Mouse (Mus musculus) heart, adult 2 months (tissue): Measurements from ENCODE around the gene Syt2.

ENCODE experiments used
- CTCF ChIP-seq: fragments of 200-600 bp; IDR thresholded peaks from 2 replicates; pipeline ENCODE4 v1.8.1; 2022; ENCODE audit warnings: antibody characterized with exemption, mild to moderate bottlenecking, moderate library complexity
- EP300 ChIP-seq: fragments of 200-500 bp; IDR thresholded peaks from 2 replicates; pipeline ENCODE4 v1.6.1; 2011; ENCODE audit warnings: low read depth, low read length, control low read depth; ENCODE audit not compliant: insufficient read depth
- POLR2A ChIP-seq: fragments of 200-500 bp; IDR thresholded peaks from 2 replicates; pipeline ENCODE4 v1.6.1; 2011; ENCODE audit warnings: mild to moderate bottlenecking, low read depth, low read length, control low read depth; ENCODE audit not compliant: insufficient read depth

DNA sequence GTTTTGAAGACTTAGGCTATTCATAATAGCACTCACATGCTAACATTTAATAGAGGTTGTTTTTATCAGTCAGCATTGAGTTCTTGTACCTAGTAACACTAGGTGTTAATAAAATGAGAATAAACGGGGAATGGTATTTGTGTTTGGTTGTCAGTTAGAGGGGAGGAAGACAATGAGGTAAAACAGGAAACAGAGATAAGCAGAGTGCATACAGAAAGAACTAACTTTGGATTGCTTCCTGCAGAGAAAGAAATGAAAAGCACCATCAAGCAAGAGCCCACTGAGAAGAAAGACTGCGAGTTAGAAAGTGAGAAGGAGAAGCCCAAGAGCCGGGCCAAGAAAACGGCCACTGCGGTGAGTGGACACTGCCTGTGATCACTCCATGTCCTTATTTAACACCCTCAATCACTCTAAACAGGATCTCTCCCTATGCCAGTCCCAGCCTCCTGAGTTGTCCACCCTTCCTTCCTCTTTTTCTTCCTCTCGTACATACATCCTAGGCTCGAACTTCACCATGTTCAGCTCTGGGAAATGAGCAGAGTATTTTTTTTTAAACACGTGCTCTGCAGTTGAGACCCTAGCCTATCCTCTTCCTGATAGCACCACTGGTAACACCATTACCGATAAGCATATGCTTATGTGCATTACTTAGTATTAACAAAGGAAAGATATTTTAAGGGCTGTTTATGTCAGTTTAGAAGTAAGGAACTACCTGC lies 49.0 kb upstream of the Syt2 start:
- no peak for TF ChIP-seq EP300
- TF ChIP-seq CTCF: no peak
- TF ChIP-seq POLR2A: no peak
